Mouse (Mus musculus): ENCODE data around the gene Zdhhc16. TPM values are rescaled to one million over a fixed set of nuclear protein-coding genes. Genes with fewer than 3 reads are reported as not detected.

Gene Zdhhc16
- total and polyA plus RNA-seq, 3 experiments, result 30.3 to 54.3 (median 45.5) TPM

- no peak overlapping the region for H3K9ac ChIP-seq (ENCODE audit: insufficient read depth, low read depth)
- dilution Hi-C loops (cut with MboI; ENCODE audit: extremely low pct_ligation_motif_present, extremely low pct_unique_long_range_greater_than_20kb, low sequenced_read_pairs), result no loop called here
- peaks cover 16% of the 10 kb centered on the region for H3K79me2 ChIP-seq (replicated peaks; ENCODE audit: control insufficient read depth, extremely low read depth, insufficient read depth, poor library complexity, severe bottlenecking)
- peaks cover 0 to 7% of the 10 kb centered on the region in 2 experiments for H3K36me3 ChIP-seq (replicated peaks in 1 of 2; ENCODE audit: control insufficient read depth in 1 of 2, insufficient read depth in 1 of 2, low read length in 1 of 2)
- TF ChIP-seq CHD1 (IDR thresholded peaks at IDR 0.05; ENCODE audit: low read depth, low read length) (no peak), ZMIZ1 (IDR thresholded peaks at IDR 0.05; ENCODE audit: low read depth, low read length) (no peak), NELFE (IDR thresholded peaks at IDR 0.05; ENCODE audit: low read depth, low read length) (no peak), MAX (IDR thresholded peaks at IDR 0.05; ENCODE audit: low read length) (no peak), TCF12 (IDR thresholded peaks at IDR 0.05; ENCODE audit: low read depth, low read length) (no peak), CTCF (conservative IDR thresholded peaks at IDR 0.05 in 1 of 2, IDR thresholded peaks at IDR 0.05 in 1 of 2; ENCODE audit: low read depth in 2 of 2, low read length in 2 of 2) (no peak), ZKSCAN1 (IDR thresholded peaks at IDR 0.05; ENCODE audit: borderline replicate concordance, low read depth, low read length) (no peak), MEF2A (IDR thresholded peaks at IDR 0.05; ENCODE audit: borderline replicate concordance, low read depth, low read length) (no peak), BHLHE40 (IDR thresholded peaks at IDR 0.05; ENCODE audit: low read depth, low read length) (no peak), MXI1 (IDR thresholded peaks at IDR 0.05; ENCODE audit: low read depth, low read length) (no peak), USF2 (conservative IDR thresholded peaks at IDR 0.05; ENCODE audit: low read depth, low read length) (no peak)
- H3K27me3 ChIP-seq (replicated peaks), result peaks cover 24% of the 10 kb centered on the region
- in situ Hi-C loops (cut with MboI; ENCODE audit: low pct_ligation_motif_present, low pct_unique_long_range_greater_than_20kb, low sequenced_read_pairs), result no loop called here
- peak overlapping the region; percentile 83 for H3K4me2 ChIP-seq (ENCODE audit: insufficient read depth, low read depth, poor library complexity, severe bottlenecking)
- DNase-seq (ENCODE audit: extremely low read depth), result no peak
- H3K4me3 ChIP-seq (replicated peaks in 1 of 3; ENCODE audit: low read depth in 2 of 3, low read length in 2 of 3, poor library complexity in 1 of 3), result peak overlapping the region in 1 of 3 experiments; percentile 10
- no peaks in the 10 kb centered on the region for H3K9me3 ChIP-seq (replicated peaks; ENCODE audit: low read length)
- H3K4me1 ChIP-seq (ENCODE audit: control insufficient read depth in 1 of 2, insufficient read depth in 2 of 2), result peaks cover 0 to 29% of the 10 kb centered on the region in 2 experiments; a peak in 2 of 4 replicates
- H3K27ac ChIP-seq (ENCODE audit: insufficient read depth, low read depth), result no peak overlapping the region
These were observed 49.5 kb downstream of the Zdhhc16 start for GRCm38 (mm10) chr19:41982791-41983150.

DNA sequence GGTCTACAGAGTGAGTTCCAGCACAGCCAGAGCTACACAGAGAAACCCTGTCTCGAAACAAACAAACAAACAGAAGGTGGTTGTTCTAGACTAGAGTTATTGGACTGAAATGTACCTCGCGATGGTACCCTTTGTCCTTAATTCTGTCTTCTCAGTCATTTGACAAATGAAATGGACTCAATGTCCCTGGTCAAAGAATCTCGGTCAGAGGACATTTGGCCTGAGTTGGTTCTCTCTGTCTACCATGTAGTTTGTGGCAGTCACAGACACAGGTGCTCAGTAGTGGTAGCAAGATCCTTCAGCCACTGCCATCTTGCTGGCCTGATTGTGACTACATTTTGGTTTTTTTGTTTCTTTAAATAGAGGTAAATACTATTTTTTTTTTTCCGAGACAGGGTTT lies 52.7 kb downstream of the Zdhhc16 start:
- DNase-seq (ENCODE audit: extremely low read depth), result no peak
- dilution Hi-C loops (cut with MboI; ENCODE audit: extremely low pct_ligation_motif_present, extremely low pct_unique_long_range_greater_than_20kb, low sequenced_read_pairs) (no loop called here), in situ Hi-C loops (cut with MboI; ENCODE audit: low pct_ligation_motif_present, low pct_unique_long_range_greater_than_20kb, low sequenced_read_pairs) (loop anchor here (5.0 kb wide), 2 partner anchors 41 to 54 kb away; partner anchors contain the start of genes Exosc1 and Zdhhc16)
- H3K27ac ChIP-seq (ENCODE audit: insufficient read depth, low read depth), result no peak overlapping the region
- H3K4me3 ChIP-seq (replicated peaks in 1 of 3; ENCODE audit: low read depth in 2 of 3, low read length in 2 of 3, poor library complexity in 1 of 3), result no peak overlapping the region
- peaks cover 0 to 10% of the 10 kb centered on the region in 2 experiments; a peak in 2 of 4 replicates for H3K4me1 ChIP-seq (ENCODE audit: control insufficient read depth in 1 of 2, insufficient read depth in 2 of 2)
- H3K79me2 ChIP-seq (replicated peaks; ENCODE audit: control insufficient read depth, extremely low read depth, insufficient read depth, poor library complexity, severe bottlenecking), result no peaks in the 10 kb centered on the region
- H3K36me3 ChIP-seq (replicated peaks in 1 of 2; ENCODE audit: control insufficient read depth in 1 of 2, insufficient read depth in 1 of 2, low read length in 1 of 2), result no peaks in the 10 kb centered on the region
- TF ChIP-seq ZNF384 (IDR thresholded peaks at IDR 0.05; ENCODE audit: low read depth, low read length) (no peak), JUN (IDR thresholded peaks at IDR 0.05; ENCODE audit: insufficient read depth, low read depth, low read length) (no peak), GABPA (IDR thresholded peaks at IDR 0.05; ENCODE audit: insufficient replicate concordance, low read depth, low read length) (no peak), BHLHE40 (IDR thresholded peaks at IDR 0.05; ENCODE audit: low read depth, low read length) (no peak), CHD2 (IDR thresholded peaks at IDR 0.05; ENCODE audit: low read length) (no peak), MYC (IDR thresholded peaks at IDR 0.05; ENCODE audit: low read depth, low read length) (no peak), ETS1 (conservative IDR thresholded peaks at IDR 0.05; ENCODE audit: low read depth, low read length) (no peak), ELF1 (IDR thresholded peaks at IDR 0.05; ENCODE audit: low read depth, low read length) (no peak), TBP (conservative IDR thresholded peaks at IDR 0.05; ENCODE audit: low read depth, low read length) (no peak), CTCF (conservative IDR thresholded peaks at IDR 0.05 in 1 of 2, IDR thresholded peaks at IDR 0.05 in 1 of 2; ENCODE audit: low read depth in 2 of 2, low read length in 2 of 2) (no peak), IRF4 (IDR thresholded peaks at IDR 0.05; ENCODE audit: low read depth, low read length) (no peak), POLR2AphosphoS2 (IDR thresholded peaks at IDR 0.05; ENCODE audit: low read depth, low read length) (no peak), USF2 (conservative IDR thresholded peaks at IDR 0.05; ENCODE audit: low read depth, low read length) (no peak)
- peaks cover 24% of the 10 kb centered on the region for H3K27me3 ChIP-seq (replicated peaks)
- no peak overlapping the region for H3K9ac ChIP-seq (ENCODE audit: insufficient read depth, low read depth)
- no peaks in the 10 kb centered on the region for H3K9me3 ChIP-seq (replicated peaks; ENCODE audit: low read length)
- H3K4me2 ChIP-seq (ENCODE audit: insufficient read depth, low read depth, poor library complexity, severe bottlenecking), result no peak overlapping the region
